Mouse (Mus musculus): ENCODE data around the gene Tpt1. TPM values are rescaled to one million over a fixed set of nuclear protein-coding genes. Genes with fewer than 3 reads are reported as not detected.

The Tpt1 gene
- 5,127 TPM for polyA plus RNA-seq (2014; fragmentation: Illumina TruSeq; extraction: RNeasy Lipid Tissue Mini Kit (QIAGEN cat#74804); ENCODE audit: insufficient read depth, low read depth, low replicate concordance)

DNA sequence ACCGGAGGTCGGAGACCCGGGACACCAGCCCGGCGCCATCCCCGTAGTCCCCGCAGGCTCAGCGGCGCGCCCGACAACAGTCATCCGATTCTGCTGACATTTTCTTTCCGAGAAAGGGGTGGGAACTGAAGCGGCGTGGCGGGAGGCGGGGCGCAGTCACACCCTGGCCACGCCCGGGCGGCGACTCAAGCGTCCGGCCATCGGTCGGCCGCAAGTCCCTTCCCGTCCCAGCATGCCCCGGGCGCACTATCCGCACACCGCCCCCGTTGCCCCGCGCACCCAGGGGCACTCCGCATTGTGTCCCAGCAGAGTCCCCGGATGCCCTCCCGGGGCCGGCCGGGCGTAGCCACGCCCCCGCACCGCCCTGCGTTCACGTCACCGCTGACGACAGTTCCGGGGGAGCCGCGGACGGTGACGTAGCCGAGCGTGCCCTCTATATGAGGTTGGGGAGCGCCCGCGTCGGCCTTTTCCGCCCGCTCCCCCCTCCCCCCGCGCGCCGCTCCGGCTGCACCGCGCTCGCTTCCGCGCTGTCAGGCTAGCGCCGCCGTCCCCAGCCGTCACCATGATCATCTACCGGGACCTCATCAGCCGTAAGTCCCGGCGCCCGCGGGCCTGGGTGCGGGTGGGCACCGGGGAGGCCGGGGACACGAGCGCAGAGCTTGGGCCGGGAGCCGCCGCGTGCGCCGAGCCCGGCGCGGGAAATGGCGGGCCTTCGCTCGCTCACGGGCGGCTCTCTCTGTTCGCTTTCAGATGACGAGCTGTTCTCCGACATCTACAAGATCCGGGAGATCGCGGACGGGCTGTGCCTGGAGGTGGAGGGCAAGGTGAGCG is at the start of gene Tpt1:
TSS of gene Tpt1 (plus strand) at position 227 of the 831 bp plus-strand sequence.

Other genes with a start within 250 kb of the Tpt1 start
- not detected for gene Erich6b, start 202.8 kb upstream of the Tpt1 start, polyA plus RNA-seq (2014; fragmentation: Illumina TruSeq; extraction: RNeasy Lipid Tissue Mini Kit (QIAGEN cat#74804); ENCODE audit: insufficient read depth, low read depth, low replicate concordance)
- gene Cog3, start 90.6 kb upstream of the Tpt1 start, polyA plus RNA-seq (2014; fragmentation: Illumina TruSeq; extraction: RNeasy Lipid Tissue Mini Kit (QIAGEN cat#74804); ENCODE audit: insufficient read depth, low read depth, low replicate concordance) = 12.6 TPM
- gene Slc25a30, start 58.1 kb upstream of the Tpt1 start, polyA plus RNA-seq (2014; fragmentation: Illumina TruSeq; extraction: RNeasy Lipid Tissue Mini Kit (QIAGEN cat#74804); ENCODE audit: insufficient read depth, low read depth, low replicate concordance) = 5.4 TPM
- not detected for gene Kctd4, start 109.9 kb downstream of the Tpt1 start, polyA plus RNA-seq (2014; fragmentation: Illumina TruSeq; extraction: RNeasy Lipid Tissue Mini Kit (QIAGEN cat#74804); ENCODE audit: insufficient read depth, low read depth, low replicate concordance)
- 13.7 TPM for gene Gtf2f2, start 165.8 kb downstream of the Tpt1 start, polyA plus RNA-seq (2014; fragmentation: Illumina TruSeq; extraction: RNeasy Lipid Tissue Mini Kit (QIAGEN cat#74804); ENCODE audit: insufficient read depth, low read depth, low replicate concordance)

Measured in lung, adult 10 weeks (tissue).